Mouse (Mus musculus) frontal cortex, postnatal 25 days (tissue): ENCODE data around the gene Sap30.
A peak's percentile ranks its signal among the peaks of the same experiment; 100 is the strongest.
"Not testable (repeated sequence)": the region's sequence is repeated elsewhere in the genome, so short reads cannot be mapped to it uniquely, and the experiment has no call there.

ENCODE experiments used
- DNase-seq, 2 experiments: peaks; one replicate each; pipeline ENCODE4 v3.0.0; 2022; ENCODE audit warnings: low spot score in 2 of 2

The Sap30 gene

GRCm38 (mm10) chr8:57498494-57498846 is 10.8 kb upstream of the Sap30 start:
- no peak for DNase-seq

- DNase-seq: no peak
Measured at GRCm38 (mm10) chr8:57491873-57492272, 4.2 kb upstream of the Sap30 start.

- DNase-seq: no peak
Measured at GRCm38 (mm10) chr8:57489896-57490295, 2.2 kb upstream of the Sap30 start.

GRCm38 (mm10) chr8:57489366-57489765 is 1.7 kb upstream of the Sap30 start:
- no peak for DNase-seq

GRCm38 (mm10) chr8:57488312-57488765 is 679 bp upstream of the Sap30 start:
- DNase-seq: peak in 1 of 2 experiments; percentile 19

- peak; percentile 31 to 44 for DNase-seq
Measured at GRCm38 (mm10) chr8:57486491-57487440, 894 bp downstream of the Sap30 start.

GRCm38 (mm10) chr8:57480606-57481005 is 7.1 kb downstream of the Sap30 start:
- DNase-seq: no peak

- DNase-seq: no peak
Measured at GRCm38 (mm10) chr8:57479700-57480099, 8.0 kb downstream of the Sap30 start.

GRCm38 (mm10) chr8:57478406-57478805 is 9.3 kb downstream of the Sap30 start:
- DNase-seq: no peak

GRCm38 (mm10) chr8:57473751-57474150 is 13.9 kb downstream of the Sap30 start:
- DNase-seq: no peak

GRCm38 (mm10) chr8:57470863-57471262 is 16.8 kb downstream of the Sap30 start:
- no peak for DNase-seq

- DNase-seq: no peak
Measured at GRCm38 (mm10) chr8:57468624-57469023, 19.0 kb downstream of the Sap30 start.

- DNase-seq: no peak
Measured at GRCm38 (mm10) chr8:57463757-57464156, 23.9 kb downstream of the Sap30 start.

GRCm38 (mm10) chr8:57462839-57463238 is 24.8 kb downstream of the Sap30 start:
- DNase-seq: no peak

GRCm38 (mm10) chr8:57457942-57458341 is 29.7 kb downstream of the Sap30 start:
- DNase-seq: no peak

GRCm38 (mm10) chr8:57457152-57457551 is 30.5 kb downstream of the Sap30 start:
- DNase-seq: no peak

GRCm38 (mm10) chr8:57455765-57456164 is 31.9 kb downstream of the Sap30 start, which contains the start of gene Scrg1:
Gene Scrg1, plus strand, starts transcription at chr8:57455923.
- DNase-seq: no peak

- no peak for DNase-seq
Measured at GRCm38 (mm10) chr8:57453361-57453760, 34.3 kb downstream of the Sap30 start.

GRCm38 (mm10) chr8:57451896-57452295 is 35.8 kb downstream of the Sap30 start:
- no peak for DNase-seq

GRCm38 (mm10) chr8:57450726-57451125 is 36.9 kb downstream of the Sap30 start:
- no peak for DNase-seq

GRCm38 (mm10) chr8:57445901-57446300 is 41.8 kb downstream of the Sap30 start:
- not testable (repeated sequence) for DNase-seq

- DNase-seq: no peak
Measured at GRCm38 (mm10) chr8:57443289-57443688, 44.4 kb downstream of the Sap30 start.

GRCm38 (mm10) chr8:57441556-57441955 is 46.1 kb downstream of the Sap30 start:
- no peak for DNase-seq
